Mouse (Mus musculus) liver, adult 2 months (tissue): ENCODE measurements around the gene St6galnac3.

Experiments used
- CTCF ChIP-seq: fragments of 200-500 bp; IDR thresholded peaks from 2 replicates; pipeline ENCODE4 v1.5.1; 2011; ENCODE audit warnings: low read depth, low read length, control low read depth
- POLR2A ChIP-seq: fragments of 200-500 bp; IDR thresholded peaks from 2 replicates; pipeline ENCODE4 v1.6.1; 2011; ENCODE audit warnings: low read length, control low read depth; ENCODE audit not compliant: insufficient read depth; ENCODE audit errors: extremely low read depth

DNA sequence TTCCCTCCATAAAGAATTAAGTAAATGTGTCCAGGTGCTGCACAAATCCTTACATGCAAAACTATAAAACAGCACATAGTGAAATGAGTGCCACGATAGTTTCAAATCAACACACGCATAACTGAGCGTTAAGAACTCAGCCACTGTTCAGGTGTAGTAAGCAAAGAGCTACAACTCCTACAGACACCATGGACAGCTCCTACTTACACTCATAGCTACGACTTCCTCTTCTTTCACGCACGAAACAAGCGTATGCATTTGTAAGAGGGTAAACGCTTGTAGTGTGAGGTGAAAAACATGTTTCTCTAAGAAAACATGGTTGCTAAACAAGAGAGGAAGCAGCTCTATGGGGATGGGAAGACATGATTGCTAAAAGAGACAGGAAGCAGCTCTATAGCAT is 457.6 kb downstream of the St6galnac3 start:
- TF ChIP-seq CTCF (no peak), POLR2A (no peak)
